Mouse (Mus musculus) frontal cortex, adult 2 months (tissue): ENCODE results near the gene Nr1d2. TPM values are rescaled to one million over a fixed set of nuclear protein-coding genes. Genes with fewer than 3 reads are reported as not detected.
"Not testable (repeated sequence)": the region's sequence is repeated elsewhere in the genome, so short reads cannot be mapped to it uniquely, and the experiment has no call there.

Experiments
- DNase-seq, 2 experiments: peaks; one replicate each; pipeline ENCODE4 v3.0.0; 2022; ENCODE audit warnings: low spot score in 1 of 2; ENCODE audit errors: extremely low spot score in 1 of 2
- polyA plus RNA-seq: library from polyadenylated mRNA; depleted of rRNA; stranded (reverse); fragments of >200 nt; gene quantifications from 2 replicates; pipeline ENCODE4 v1.2.3, GENCODE M21; 2012; rRNA removed

Nr1d2 gene
- polyA plus RNA-seq, 1 experiment = 65.4 TPM

- no peak for DNase-seq
These were observed 4.7 kb downstream of the Nr1d2 start for GRCm38 (mm10) chr14:18233981-18234960.

- DNase-seq = no peak
These were observed 5.9 kb downstream of the Nr1d2 start for GRCm38 (mm10) chr14:18233076-18233475.

GRCm38 (mm10) chr14:18231866-18232265 is 7.1 kb downstream of the Nr1d2 start:
- DNase-seq = not testable (repeated sequence)

- not testable (repeated sequence) for DNase-seq
These were observed 9.2 kb downstream of the Nr1d2 start for GRCm38 (mm10) chr14:18229751-18230150.

GRCm38 (mm10) chr14:18226181-18226580 is 12.7 kb downstream of the Nr1d2 start:
- not testable (repeated sequence) for DNase-seq

GRCm38 (mm10) chr14:18225431-18225830 is 13.5 kb downstream of the Nr1d2 start:
- not testable (repeated sequence) for DNase-seq

GRCm38 (mm10) chr14:18221977-18222376 is 16.9 kb downstream of the Nr1d2 start:
- no peak for DNase-seq

GRCm38 (mm10) chr14:18217158-18217557 is 21.8 kb downstream of the Nr1d2 start:
- DNase-seq = no peak

GRCm38 (mm10) chr14:18216428-18216827 is 22.5 kb downstream of the Nr1d2 start:
- DNase-seq = peak in 1 of 2 experiments; percentile 39

- DNase-seq = peak in 1 of 2 experiments; percentile 36
These were observed 28.1 kb downstream of the Nr1d2 start for GRCm38 (mm10) chr14:18210795-18211194.

GRCm38 (mm10) chr14:18204315-18204714 is 34.6 kb downstream of the Nr1d2 start:
- DNase-seq = not testable (repeated sequence)

GRCm38 (mm10) chr14:18201413-18201812 is 37.5 kb downstream of the Nr1d2 start:
- no peak for DNase-seq

GRCm38 (mm10) chr14:18186883-18187417 is 52.0 kb downstream of the Nr1d2 start:
- DNase-seq = peak in 1 of 2 experiments; percentile 84

GRCm38 (mm10) chr14:18177531-18177930 is 61.4 kb downstream of the Nr1d2 start:
- DNase-seq = not testable (repeated sequence)

GRCm38 (mm10) chr14:18167597-18167996 is 71.3 kb downstream of the Nr1d2 start:
- no peak for DNase-seq

- peak in 1 of 2 experiments; percentile 72 for DNase-seq
These were observed 71.9 kb downstream of the Nr1d2 start for GRCm38 (mm10) chr14:18167041-18167440.

Other genes starting within 250 kb of the Nr1d2 start
- gene Nkiras1, start 32.0 kb upstream of the Nr1d2 start, polyA plus RNA-seq = 128 and 134 TPM in 2 replicates
- 317 and 423 TPM in 2 replicates for gene Rpl15, start 32.3 kb upstream of the Nr1d2 start, polyA plus RNA-seq
- gene Ube2e1, start 92.7 kb upstream of the Nr1d2 start, polyA plus RNA-seq = 112 and 124 TPM in 2 replicates